Mouse (Mus musculus): ENCODE data around the gene Myrip. TPM values are rescaled to one million over a fixed set of nuclear protein-coding genes. Genes with fewer than 3 reads are reported as not detected.

The Myrip gene
- polyA plus RNA-seq, 1 experiment = not detected

DNA sequence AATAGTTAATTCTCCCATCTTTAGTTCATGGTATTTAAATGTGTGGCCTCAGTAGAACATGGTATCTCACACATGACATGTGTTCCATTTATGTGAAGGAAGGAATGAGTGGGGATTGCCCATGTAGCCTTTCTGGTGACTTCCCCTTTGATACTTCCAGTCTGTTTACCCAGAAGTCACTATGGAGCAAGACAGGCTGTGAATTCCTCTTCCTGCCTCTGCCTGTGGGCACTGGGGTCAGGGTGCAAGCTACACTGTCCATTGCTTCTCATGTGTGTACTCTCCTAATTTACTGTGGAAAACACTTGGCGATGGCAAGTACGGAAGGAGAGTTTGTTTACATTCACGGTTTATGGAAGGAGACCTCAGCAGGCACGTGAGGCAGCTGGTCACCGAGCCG is 55.2 kb downstream of the Myrip start:
- no peak overlapping the region for H3ac ChIP-seq (ENCODE audit: control insufficient read depth, insufficient read length, low read depth)
- H3K27me3 ChIP-seq (ENCODE audit: control insufficient read depth, insufficient read depth, insufficient read length) = no peaks in the 10 kb centered on the region
- no peak overlapping the region for H3K4me3 ChIP-seq (ENCODE audit: insufficient read depth, poor library complexity, severe bottlenecking)
- H3K79me2 ChIP-seq (ENCODE audit: control insufficient read depth, insufficient read depth) = no peaks in the 10 kb centered on the region
- no peaks in the 10 kb centered on the region for H3K79me3 ChIP-seq (ENCODE audit: low read depth)
- TF ChIP-seq USF1 (IDR thresholded peaks at IDR 0.05; ENCODE audit: low read depth) = no peak
- TF ChIP-seq MAX (IDR thresholded peaks at IDR 0.05) = no peak
- TF ChIP-seq FOSL1 (IDR thresholded peaks at IDR 0.05; ENCODE audit: insufficient read depth, low read length, poor library complexity, severe bottlenecking) = no peak
- TF ChIP-seq CEBPB (IDR thresholded peaks at IDR 0.05; ENCODE audit: low read depth) = no peak
- no peaks in the 10 kb centered on the region for H3K36me3 ChIP-seq (ENCODE audit: control insufficient read depth, insufficient read depth)

DNA sequence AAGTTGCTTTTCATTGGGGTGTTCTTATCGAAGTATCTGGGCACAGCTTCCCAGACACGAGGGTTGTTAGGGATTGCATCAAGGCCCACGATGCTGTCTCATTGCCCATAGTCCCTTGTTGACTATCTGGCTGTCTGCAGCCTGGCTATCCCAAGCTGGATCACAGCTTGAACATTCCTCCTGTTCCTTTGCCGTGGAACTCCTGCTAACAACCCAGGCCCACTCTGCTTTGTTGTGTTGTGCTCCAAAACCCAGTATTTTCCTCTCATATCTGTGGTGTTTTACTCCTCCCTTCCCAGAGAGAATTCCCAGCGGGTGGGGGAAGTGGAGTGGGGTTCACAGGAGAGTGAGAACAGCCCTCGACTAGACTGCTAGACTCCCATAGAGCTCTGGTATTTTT is 56.7 kb downstream of the Myrip start:
- TF ChIP-seq MYOD1 (IDR thresholded peaks at IDR 0.05; ENCODE audit: control insufficient read depth, insufficient read length, low read depth) (no peak), MYOG (IDR thresholded peaks at IDR 0.05; ENCODE audit: control insufficient read depth, extremely low read depth, insufficient read length) (no peak), CTCF (IDR thresholded peaks at IDR 0.05; ENCODE audit: control insufficient read depth, insufficient read depth, insufficient read length) (no peak), USF1 (IDR thresholded peaks at IDR 0.05; ENCODE audit: low read depth) (no peak), FOSL1 (IDR thresholded peaks at IDR 0.05; ENCODE audit: insufficient read depth, low read length, poor library complexity, severe bottlenecking) (no peak), MAX (IDR thresholded peaks at IDR 0.05) (no peak), CEBPB (IDR thresholded peaks at IDR 0.05; ENCODE audit: low read depth) (no peak)
- H3K79me3 ChIP-seq (ENCODE audit: low read depth) = no peaks in the 10 kb centered on the region
- no peaks in the 10 kb centered on the region for H3K36me3 ChIP-seq (ENCODE audit: control insufficient read depth, insufficient read depth)
- no peaks in the 10 kb centered on the region for H3K27me3 ChIP-seq (ENCODE audit: control insufficient read depth, insufficient read depth, insufficient read length)
- no peaks in the 10 kb centered on the region for H3K79me2 ChIP-seq (ENCODE audit: control insufficient read depth, insufficient read depth)
- no peak overlapping the region for H3ac ChIP-seq (ENCODE audit: control insufficient read depth, insufficient read length, low read depth)
- no peak overlapping the region for H3K4me3 ChIP-seq (ENCODE audit: insufficient read depth, poor library complexity, severe bottlenecking)

DNA sequence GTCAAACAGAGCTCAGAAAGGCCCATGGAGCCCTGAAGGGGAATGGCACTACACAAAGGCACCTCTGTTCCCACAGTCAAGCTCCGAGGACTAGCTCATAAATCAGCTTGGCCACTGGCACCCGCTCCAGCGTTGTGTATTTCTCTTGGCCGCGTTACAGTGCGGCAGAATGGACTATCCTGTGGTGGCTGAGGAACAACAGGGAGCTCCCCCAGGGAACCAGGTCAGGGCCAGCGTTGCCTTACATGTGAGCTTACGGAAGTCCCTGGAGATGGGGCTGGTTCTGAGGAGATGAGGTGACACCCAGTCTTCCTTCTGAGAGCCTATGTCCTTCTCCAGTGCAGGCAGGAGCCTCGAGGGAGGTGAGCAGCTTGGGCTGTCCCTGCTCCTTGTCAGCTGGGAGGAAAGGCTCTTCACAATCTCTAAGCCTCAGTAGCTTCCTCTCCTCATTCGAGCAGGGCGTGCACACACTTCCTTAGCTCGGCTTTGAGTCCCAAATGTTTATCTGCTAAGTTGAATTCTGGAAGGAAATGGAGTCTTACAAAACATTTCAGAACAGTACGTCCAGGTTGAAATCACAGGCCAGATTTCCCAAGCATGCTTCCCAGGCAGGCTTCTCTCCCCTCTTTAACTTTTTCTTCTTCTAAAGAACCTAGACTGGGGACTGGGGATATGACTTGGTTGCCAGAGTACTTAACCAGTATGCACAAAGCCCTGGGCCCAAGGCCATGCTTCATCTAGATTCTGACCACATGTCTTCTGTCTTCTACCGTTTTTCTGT is 59.3 kb downstream of the Myrip start:
- Histone ChIP-seq H3K27me3 (ENCODE audit: control insufficient read depth, insufficient read depth, insufficient read length) (no peaks in the 10 kb centered on the region), H3K79me3 (ENCODE audit: low read depth) (no peaks in the 10 kb centered on the region), H3K4me3 (ENCODE audit: insufficient read depth, poor library complexity, severe bottlenecking) (no peak overlapping the region), H3ac (ENCODE audit: control insufficient read depth, insufficient read length, low read depth) (no peak overlapping the region), H3K79me2 (ENCODE audit: control insufficient read depth, insufficient read depth) (no peaks in the 10 kb centered on the region), H3K36me3 (ENCODE audit: control insufficient read depth, insufficient read depth) (no peaks in the 10 kb centered on the region)
- TF ChIP-seq MYOD1 (IDR thresholded peaks at IDR 0.05; ENCODE audit: control insufficient read depth, insufficient read length, low read depth) = no peak
- no peak for TF ChIP-seq MYOG (IDR thresholded peaks at IDR 0.05; ENCODE audit: control insufficient read depth, extremely low read depth, insufficient read length)
- TF ChIP-seq USF1 (IDR thresholded peaks at IDR 0.05; ENCODE audit: low read depth) = no peak
- no peak for TF ChIP-seq CTCF (IDR thresholded peaks at IDR 0.05; ENCODE audit: control insufficient read depth, insufficient read depth, insufficient read length)
- TF ChIP-seq MAX (IDR thresholded peaks at IDR 0.05) = no peak
- no peak for TF ChIP-seq CEBPB (IDR thresholded peaks at IDR 0.05; ENCODE audit: low read depth)
- TF ChIP-seq FOSL1 (IDR thresholded peaks at IDR 0.05; ENCODE audit: insufficient read depth, low read length, poor library complexity, severe bottlenecking) = no peak

DNA sequence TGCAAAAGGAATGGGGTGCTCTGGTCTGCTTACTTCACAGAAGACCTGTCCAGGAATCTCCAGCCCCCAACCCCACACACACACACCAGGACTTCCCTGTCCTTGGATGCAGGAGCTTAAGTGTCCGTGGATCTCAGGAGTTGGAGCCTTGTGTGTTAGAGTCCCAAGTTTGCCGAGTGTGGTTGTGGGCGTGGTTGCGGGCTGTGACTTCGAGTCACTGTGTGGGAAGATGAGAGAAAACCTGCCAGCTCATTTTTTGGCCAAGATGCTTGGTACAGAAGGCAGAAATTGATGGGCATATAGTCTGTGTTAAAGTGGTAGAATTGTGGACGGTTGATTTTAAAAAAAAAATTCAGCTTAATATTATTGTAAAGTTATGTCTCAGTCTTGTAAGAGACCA is 60.3 kb downstream of the Myrip start:
- no peak overlapping the region for H3K4me3 ChIP-seq (ENCODE audit: insufficient read depth, poor library complexity, severe bottlenecking)
- H3K27me3 ChIP-seq (ENCODE audit: control insufficient read depth, insufficient read depth, insufficient read length) = no peaks in the 10 kb centered on the region
- TF ChIP-seq CTCF (IDR thresholded peaks at IDR 0.05; ENCODE audit: control insufficient read depth, insufficient read depth, insufficient read length) (no peak), FOSL1 (IDR thresholded peaks at IDR 0.05; ENCODE audit: insufficient read depth, low read length, poor library complexity, severe bottlenecking) (no peak), MYOD1 (IDR thresholded peaks at IDR 0.05; ENCODE audit: control insufficient read depth, insufficient read length, low read depth) (no peak), CEBPB (IDR thresholded peaks at IDR 0.05; ENCODE audit: low read depth) (no peak), USF1 (IDR thresholded peaks at IDR 0.05; ENCODE audit: low read depth) (no peak), MAX (IDR thresholded peaks at IDR 0.05) (no peak), MYOG (IDR thresholded peaks at IDR 0.05; ENCODE audit: control insufficient read depth, extremely low read depth, insufficient read length) (no peak)
- no peaks in the 10 kb centered on the region for H3K79me2 ChIP-seq (ENCODE audit: control insufficient read depth, insufficient read depth)
- H3K79me3 ChIP-seq (ENCODE audit: low read depth) = no peaks in the 10 kb centered on the region
- H3ac ChIP-seq (ENCODE audit: control insufficient read depth, insufficient read length, low read depth) = no peak overlapping the region
- no peaks in the 10 kb centered on the region for H3K36me3 ChIP-seq (ENCODE audit: control insufficient read depth, insufficient read depth)

DNA sequence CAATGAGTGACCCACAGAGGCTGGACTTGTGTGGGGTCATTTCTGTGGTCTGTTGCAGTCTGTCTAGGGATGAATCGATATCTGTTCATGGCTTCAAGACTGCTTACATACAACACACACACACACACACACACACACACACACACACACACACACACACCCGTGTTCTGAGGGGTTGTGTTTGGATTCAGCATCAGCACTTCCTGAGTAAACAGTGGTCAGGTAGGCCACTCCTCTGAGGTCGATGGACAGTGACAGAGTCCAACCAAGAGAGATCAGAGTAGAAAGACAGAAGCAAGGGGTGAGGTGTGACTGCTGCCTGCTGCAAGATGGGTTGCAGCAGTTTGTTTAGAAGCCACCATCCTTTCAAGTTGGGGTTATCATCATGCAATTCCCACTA is 61.4 kb downstream of the Myrip start:
- Histone ChIP-seq H3K4me3 (ENCODE audit: insufficient read depth, poor library complexity, severe bottlenecking) (no peak overlapping the region), H3K27me3 (ENCODE audit: control insufficient read depth, insufficient read depth, insufficient read length) (no peaks in the 10 kb centered on the region), H3K79me3 (ENCODE audit: low read depth) (no peaks in the 10 kb centered on the region), H3ac (ENCODE audit: control insufficient read depth, insufficient read length, low read depth) (no peak overlapping the region), H3K79me2 (ENCODE audit: control insufficient read depth, insufficient read depth) (no peaks in the 10 kb centered on the region), H3K36me3 (ENCODE audit: control insufficient read depth, insufficient read depth) (no peaks in the 10 kb centered on the region)
- no peak for TF ChIP-seq USF1 (IDR thresholded peaks at IDR 0.05; ENCODE audit: low read depth)
- TF ChIP-seq CTCF (IDR thresholded peaks at IDR 0.05; ENCODE audit: control insufficient read depth, insufficient read depth, insufficient read length) = no peak
- TF ChIP-seq FOSL1 (IDR thresholded peaks at IDR 0.05; ENCODE audit: insufficient read depth, low read length, poor library complexity, severe bottlenecking) = no peak
- TF ChIP-seq MYOD1 (IDR thresholded peaks at IDR 0.05; ENCODE audit: control insufficient read depth, insufficient read length, low read depth) = no peak
- no peak for TF ChIP-seq MAX (IDR thresholded peaks at IDR 0.05)
- TF ChIP-seq MYOG (IDR thresholded peaks at IDR 0.05; ENCODE audit: control insufficient read depth, extremely low read depth, insufficient read length) = no peak
- no peak for TF ChIP-seq CEBPB (IDR thresholded peaks at IDR 0.05; ENCODE audit: low read depth)
